Mouse (Mus musculus) ES-E14 (cell line): ENCODE measurements around the gene Enpp1.

Source experiments
- MAFK ChIP-seq: IDR thresholded peaks from 2 replicates; pipeline ENCODE4 v1.6.1; 2014; ENCODE audit warnings: mild to moderate bottlenecking, low read depth, low read length, inconsistent platforms; ENCODE audit not compliant: insufficient read depth
- ZC3H11A ChIP-seq: IDR thresholded peaks from 2 replicates; pipeline ENCODE4 v1.6.1; 2012; ENCODE audit warnings: low read depth, mild to moderate bottlenecking, inconsistent platforms, low read length, borderline replicate concordance
- ZNF384 ChIP-seq: IDR thresholded peaks from 2 replicates; pipeline ENCODE4 v1.6.1; 2012; ENCODE audit warnings: low read depth, low read length, inconsistent platforms

- TF ChIP-seq ZC3H11A, result no peak
- no peak for TF ChIP-seq MAFK
- TF ChIP-seq ZNF384, result no peak
Measured at GRCm38 (mm10) chr10:24650990-24651569, 60.9 kb downstream of the Enpp1 start.
